Mouse (Mus musculus) embryonic facial prominence, embryonic 12.5 days (tissue): ENCODE measurements around the gene Tor1aip1. TPM values are rescaled to one million over a fixed set of nuclear protein-coding genes. Genes with fewer than 3 reads are reported as not detected.
"Not testable (repeated sequence)": the region's sequence is repeated elsewhere in the genome, so short reads cannot be mapped to it uniquely, and the experiment has no call there.

Source experiments
- ATAC-seq: fragments of 200-750 bp; cut with Nextera tagmentation; 2 replicates; pipeline ENCODE4 v1.8.0; 2017; ENCODE audit not compliant: insufficient number of reproducible peaks, insufficient read depth, low FRiP score, low TSS enrichment
- H3K27ac ChIP-seq: fragments of 300-500 bp; sonication (generic); 2 replicates; pipeline ENCODE4 v1.5.1; 2016; ENCODE audit warnings: mild to moderate bottlenecking
- H3K27me3 ChIP-seq: fragments of 300-500 bp; sonication (generic); 2 replicates; pipeline ENCODE4 v1.6.1; 2016; ENCODE audit warnings: mild to moderate bottlenecking, moderate library complexity
- H3K36me3 ChIP-seq: fragments of 300-500 bp; sonication (generic); 2 replicates; pipeline ENCODE4 v1.6.1; 2016; ENCODE audit warnings: mild to moderate bottlenecking
- H3K4me1 ChIP-seq: fragments of 300-500 bp; sonication (generic); 2 replicates; pipeline ENCODE4 v1.6.1; 2016
- H3K4me2 ChIP-seq: fragments of 300-500 bp; sonication (generic); replicated peaks from 2 replicates; pipeline ENCODE4 v1.6.1; 2016; ENCODE audit warnings: mild to moderate bottlenecking, moderate library complexity
- H3K4me3 ChIP-seq: fragments of 300-500 bp; sonication (generic); 2 replicates; pipeline ENCODE4 v1.5.1; 2016; ENCODE audit warnings: mild to moderate bottlenecking
- H3K9ac ChIP-seq: fragments of 300-500 bp; sonication (generic); 2 replicates; pipeline ENCODE4 v1.6.1; 2016; ENCODE audit warnings: mild to moderate bottlenecking, moderate library complexity
- H3K9me3 ChIP-seq: fragments of 300-500 bp; sonication (generic); 2 replicates; pipeline ENCODE4 v1.6.1; 2016; ENCODE audit warnings: mild to moderate bottlenecking, moderate library complexity
- WGBS: fragments of 180-500 bp; shearing (Covaris S2); methylation state at CpG from one replicate; pipeline ENCODE4 v1.1.7; 2016; 5-methylcytosine and 5-hydroxymethylcytosine counted together
- polyA plus RNA-seq: library from polyadenylated mRNA; unstranded; fragments of >200 nt; fragmentation: Nextera tagmentation; extraction: Ambion mirVana; gene quantifications from 2 replicates; pipeline ENCODE4 v1.2.1, GENCODE M21; 2016

Tor1aip1 gene
- polyA plus RNA-seq, 1 experiment from 2014 or later, result 49.0 TPM

- no peak for ATAC-seq
- H3K27me3 ChIP-seq, result no peaks in the 10 kb centered on the region
- H3K36me3 ChIP-seq, result peaks cover 36% of the 10 kb centered on the region
- H3K4me1 ChIP-seq, result peaks cover 18% of the 10 kb centered on the region
- no peaks in the 10 kb centered on the region for H3K9me3 ChIP-seq
- H3K27ac ChIP-seq, result no peak overlapping the region
- no peak overlapping the region for H3K4me3 ChIP-seq
- WGBS, result 83% methylated on average over 5 of the region's 5 CpGs
- no peak overlapping the region for H3K4me2 ChIP-seq
- no peak overlapping the region for H3K9ac ChIP-seq
Observed at GRCm38 (mm10) chr1:156044211-156044611, 7.9 kb upstream of the Tor1aip1 start.

- no peak for ATAC-seq
- WGBS, result 22% methylated on average over 4 of the region's 4 CpGs
- no peak overlapping the region for H3K9ac ChIP-seq
Observed at GRCm38 (mm10) chr1:156043027-156043426, 6.7 kb upstream of the Tor1aip1 start.

GRCm38 (mm10) chr1:156042481-156042880 lies 6.2 kb upstream of the Tor1aip1 start:
- Histone ChIP-seq H3K4me2 (peak overlapping the region; percentile 78), H3K27me3 (no peaks in the 10 kb centered on the region), H3K4me1 (peaks cover 18% of the 10 kb centered on the region), H3K36me3 (peaks cover 25% of the 10 kb centered on the region; the same call in 1 of the 2 replicates), H3K4me3 (peak overlapping the region; percentile 53; the same call in 1 of the 2 replicates), H3K9ac (no peak overlapping the region), H3K9me3 (no peaks in the 10 kb centered on the region), H3K27ac (no peak overlapping the region)
- no peak for ATAC-seq
- 82% methylated on average over 5 of the region's 5 CpGs for WGBS

More at GRCm38 (mm10) chr1:156043027-156043426, 6.7 kb upstream of the Tor1aip1 start:
- Histone ChIP-seq H3K36me3 (peaks cover 27% of the 10 kb centered on the region; the same call in 1 of the 2 replicates), H3K4me3 (no peak overlapping the region), H3K27me3 (no peaks in the 10 kb centered on the region), H3K4me1 (peaks cover 18% of the 10 kb centered on the region), H3K9me3 (no peaks in the 10 kb centered on the region), H3K4me2 (peak overlapping the region; percentile 15; the same call in 1 of the 2 replicates), H3K27ac (no peak overlapping the region)

GRCm38 (mm10) chr1:156041451-156042241 lies 5.4 kb upstream of the Tor1aip1 start:
- Histone ChIP-seq H3K9ac (peak overlapping the region; percentile 40; the same call in 1 of the 2 replicates), H3K4me1 (peaks cover 18% of the 10 kb centered on the region), H3K9me3 (no peaks in the 10 kb centered on the region), H3K4me2 (peak overlapping the region; percentile 78), H3K27me3 (no peaks in the 10 kb centered on the region), H3K27ac (no peak overlapping the region), H3K36me3 (0 out of 2 replicates have a peak, but pooled peaks cover 22% of the 10 kb centered on the region), H3K4me3 (peak overlapping the region; percentile 53)
- 36% methylated on average over 7 of the region's 7 CpGs for WGBS
- no peak for ATAC-seq

GRCm38 (mm10) chr1:156040731-156041401 lies 4.6 kb upstream of the Tor1aip1 start:
- Histone ChIP-seq H3K4me3 (peak overlapping the region; percentile 53), H3K4me2 (peak overlapping the region; percentile 78), H3K27ac (peak overlapping the region; percentile 54), H3K4me1 (peaks cover 18% of the 10 kb centered on the region), H3K27me3 (no peaks in the 10 kb centered on the region), H3K9ac (peak overlapping the region; percentile 60), H3K36me3 (0 out of 2 replicates have a peak, but pooled peaks cover 19% of the 10 kb centered on the region), H3K9me3 (no peaks in the 10 kb centered on the region)
- WGBS, result 3% methylated on average over 22 of the region's 22 CpGs
- peak; percentile 87 for ATAC-seq

- 69% methylated on average over 7 of the region's 7 CpGs for WGBS
- Histone ChIP-seq H3K4me1 (peaks cover 18% of the 10 kb centered on the region), H3K36me3 (0 out of 2 replicates have a peak, but pooled peaks cover 15% of the 10 kb centered on the region)
- not testable (repeated sequence) for ATAC-seq, H3K4me3 ChIP-seq, H3K9ac ChIP-seq, H3K9me3 ChIP-seq, H3K27ac ChIP-seq, H3K27me3 ChIP-seq, H3K4me2 ChIP-seq
Observed at GRCm38 (mm10) chr1:156039989-156040388, 3.7 kb upstream of the Tor1aip1 start.

GRCm38 (mm10) chr1:156037144-156037583 lies 884 bp upstream of the Tor1aip1 start:
- H3K9me3 ChIP-seq, result no peaks in the 10 kb centered on the region
- H3K4me3 ChIP-seq, result no peak overlapping the region
- no peak for ATAC-seq
- WGBS, result 68% methylated on average over 5 of the region's 5 CpGs
- H3K27me3 ChIP-seq, result no peaks in the 10 kb centered on the region
- H3K36me3 ChIP-seq, result peaks cover 16% of the 10 kb centered on the region
- H3K4me1 ChIP-seq, result peaks cover 13% of the 10 kb centered on the region
- no peak overlapping the region for H3K9ac ChIP-seq
- no peak overlapping the region for H3K27ac ChIP-seq
- H3K4me2 ChIP-seq, result peak overlapping the region; percentile 1; the same call in 1 of the 2 replicates

- Histone ChIP-seq H3K4me1 (peaks cover 5% of the 10 kb centered on the region; the same call in 1 of the 2 replicates), H3K9me3 (no peaks in the 10 kb centered on the region), H3K9ac (peak within 1 kb of the TSS; percentile 90), H3K4me3 (peak within 1 kb of the TSS; percentile 74), H3K27me3 (no peaks in the 10 kb centered on the region), H3K36me3 (peaks cover 26% of the 10 kb centered on the region), H3K4me2 (peak within 1 kb of the TSS; percentile 60), H3K27ac (peak within 1 kb of the TSS; percentile 100)
- under 1% methylated on average over 54 of the region's 59 CpGs for WGBS
- peak; percentile 86 for ATAC-seq
Observed at GRCm38 (mm10) chr1:156035269-156035929, 881 bp downstream of the Tor1aip1 start, which contains the start of gene Tor1aip2. Gene Tor1aip2 (plus strand): TSS chr1:156035403.

- Histone ChIP-seq H3K9me3 (no peaks in the 10 kb centered on the region), H3K36me3 (peaks cover 28% of the 10 kb centered on the region), H3K4me2 (peak overlapping the region; percentile 60), H3K9ac (peak overlapping the region; percentile 90), H3K4me1 (peaks cover 5% of the 10 kb centered on the region; the same call in 1 of the 2 replicates), H3K27ac (peak overlapping the region; percentile 100), H3K27me3 (no peaks in the 10 kb centered on the region), H3K4me3 (peak overlapping the region; percentile 74)
- no peak for ATAC-seq
- WGBS, result 34% methylated on average over 1 of the region's 1 CpGs
Observed at GRCm38 (mm10) chr1:156034661-156035060, 1.6 kb downstream of the Tor1aip1 start.

GRCm38 (mm10) chr1:156033921-156034320 lies 2.4 kb downstream of the Tor1aip1 start:
- H3K9ac ChIP-seq, result no peak overlapping the region
- H3K4me3 ChIP-seq, result no peak overlapping the region
- H3K9me3 ChIP-seq, result no peaks in the 10 kb centered on the region
- H3K36me3 ChIP-seq, result peaks cover 33% of the 10 kb centered on the region
- H3K27me3 ChIP-seq, result no peaks in the 10 kb centered on the region
- H3K4me2 ChIP-seq, result peak overlapping the region; percentile 60; the same call in 1 of the 2 replicates
- 95% methylated on average over 7 of the region's 7 CpGs for WGBS
- H3K4me1 ChIP-seq, result peaks cover 5% of the 10 kb centered on the region; the same call in 1 of the 2 replicates
- H3K27ac ChIP-seq, result no peak overlapping the region
- ATAC-seq, result no peak

GRCm38 (mm10) chr1:156028340-156028975 lies 7.8 kb downstream of the Tor1aip1 start:
- no peak overlapping the region for H3K27ac ChIP-seq
- no peaks in the 10 kb centered on the region for H3K4me1 ChIP-seq
- H3K4me3 ChIP-seq, result no peak overlapping the region
- 91% methylated on average over 4 of the region's 4 CpGs for WGBS
- peaks cover 45% of the 10 kb centered on the region for H3K36me3 ChIP-seq
- no peak overlapping the region for H3K9ac ChIP-seq
- H3K9me3 ChIP-seq, result no peaks in the 10 kb centered on the region
- no peaks in the 10 kb centered on the region for H3K27me3 ChIP-seq
- no peak for ATAC-seq
- H3K4me2 ChIP-seq, result no peak overlapping the region
